Mouse (Mus musculus) forebrain, embryonic 13.5 days (tissue): ENCODE results near the gene Dhdh. TPM values are rescaled to one million over a fixed set of nuclear protein-coding genes. Genes with fewer than 3 reads are reported as not detected.

Experiments used
- ATAC-seq: fragments of 200-750 bp; cut with Nextera tagmentation; 2 replicates; pipeline ENCODE4 v1.8.0; 2017
- H3K27ac ChIP-seq: fragments of 300-500 bp; sonication (generic); 2 replicates; pipeline ENCODE4 v1.5.1; 2015; ENCODE audit warnings: inconsistent platforms, mild to moderate bottlenecking, moderate library complexity
- H3K27me3 ChIP-seq: fragments of 300-500 bp; sonication (generic); 2 replicates; pipeline ENCODE4 v1.6.1; 2015; ENCODE audit warnings: mild to moderate bottlenecking, inconsistent platforms
- H3K36me3 ChIP-seq: fragments of 300-500 bp; sonication (generic); 2 replicates; pipeline ENCODE4 v1.6.1; 2015; ENCODE audit warnings: mild to moderate bottlenecking, inconsistent platforms; ENCODE audit not compliant: poor library complexity, severe bottlenecking
- H3K4me1 ChIP-seq: fragments of 300-500 bp; sonication (generic); 2 replicates; pipeline ENCODE4 v1.6.1; 2015; ENCODE audit warnings: inconsistent platforms
- H3K4me2 ChIP-seq: fragments of 300-500 bp; sonication (generic); 2 replicates; pipeline ENCODE4 v1.6.1; 2015; ENCODE audit warnings: inconsistent platforms, mild to moderate bottlenecking, moderate library complexity
- H3K4me3 ChIP-seq: fragments of 300-500 bp; sonication (generic); 2 replicates; pipeline ENCODE4 v1.5.1; 2015; ENCODE audit warnings: mild to moderate bottlenecking, inconsistent platforms
- H3K9ac ChIP-seq: fragments of 300-500 bp; sonication (generic); 2 replicates; pipeline ENCODE4 v1.6.1; 2015; ENCODE audit warnings: mild to moderate bottlenecking, inconsistent platforms
- H3K9me3 ChIP-seq: fragments of 300-500 bp; sonication (generic); replicated peaks from 2 replicates; pipeline ENCODE4 v1.6.1; 2016; ENCODE audit warnings: inconsistent platforms
- WGBS: fragments of 180-500 bp; shearing (Covaris S2); methylation state at CpG from one replicate; pipeline ENCODE4 v1.1.7; 2015; 5-methylcytosine and 5-hydroxymethylcytosine counted together
- polyA plus RNA-seq: library from polyadenylated mRNA; unstranded; fragments of >200 nt; fragmentation: Nextera tagmentation; extraction: Ambion mirVana; gene quantifications from 2 replicates; pipeline ENCODE4 v1.2.1, GENCODE M21; 2015

Gene Dhdh
- polyA plus RNA-seq, 1 experiment from 2014 or later, result 3.1 TPM

DNA sequence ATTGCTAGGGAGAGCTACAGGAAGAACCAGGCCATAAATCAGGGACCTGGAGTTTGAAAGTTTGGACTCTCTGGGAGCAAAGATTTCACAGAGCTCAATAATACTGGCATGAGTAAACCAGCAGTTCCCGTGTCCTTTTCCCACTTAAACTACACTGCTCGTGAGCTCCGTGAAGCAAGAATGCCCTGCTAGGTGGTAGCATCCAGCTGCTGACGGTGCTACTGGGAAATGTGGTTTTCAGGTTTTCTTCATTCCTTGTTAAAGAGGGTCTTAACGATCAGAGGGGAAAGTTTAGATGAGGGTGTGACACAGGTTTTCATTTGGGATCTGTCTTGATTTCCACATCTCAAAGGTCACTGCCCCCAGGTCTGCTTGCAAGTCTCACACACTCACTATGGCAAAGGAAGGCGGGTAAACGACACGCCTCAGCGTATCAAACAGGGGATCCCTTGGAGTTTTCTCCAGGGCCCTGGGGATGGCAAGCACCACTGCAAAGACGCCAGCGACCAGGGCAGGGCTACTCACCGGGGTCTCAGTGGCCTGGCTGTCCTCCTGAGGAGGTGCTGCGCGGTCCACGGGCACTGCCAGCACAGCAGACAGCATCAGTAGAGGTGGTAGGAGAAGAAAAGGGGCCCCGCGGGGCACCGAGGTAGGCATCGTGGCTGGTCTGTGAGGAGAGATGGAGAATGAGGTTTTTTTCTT lies 20.7 kb upstream of the Dhdh start:
- Histone ChIP-seq H3K9me3 (no peaks in the 10 kb centered on the region), H3K4me2 (peak overlapping the region; percentile 88), H3K4me1 (peaks cover 15% of the 10 kb centered on the region), H3K36me3 (peaks cover 23% of the 10 kb centered on the region), H3K27me3 (no peaks in the 10 kb centered on the region), H3K4me3 (peak overlapping the region; percentile 72), H3K27ac (no peak overlapping the region), H3K9ac (peak overlapping the region; percentile 88)
- peak; percentile 16; the same call in 1 of the 2 replicates for ATAC-seq
- 42% methylated on average over 19 of the region's 19 CpGs for WGBS

DNA sequence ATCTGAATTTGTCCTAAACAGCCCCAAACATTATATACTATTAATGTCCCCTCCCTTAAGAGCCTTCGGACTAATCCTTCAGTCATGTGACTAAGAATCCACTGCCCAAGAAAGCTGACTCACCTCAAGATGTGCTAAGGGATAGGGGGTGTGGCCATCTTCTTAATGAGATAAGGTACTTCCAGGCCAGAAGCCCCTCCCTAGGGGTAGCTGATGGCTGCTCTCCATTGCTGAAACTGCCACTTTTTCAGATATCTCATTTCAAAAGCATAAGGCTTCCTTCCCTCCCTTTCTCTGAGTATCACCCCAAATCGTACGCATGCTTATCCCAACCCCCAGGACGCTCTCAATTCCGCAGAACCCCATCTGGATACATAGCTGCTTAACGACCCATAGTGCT lies 20.0 kb upstream of the Dhdh start:
- Histone ChIP-seq H3K4me1 (peaks cover 15% of the 10 kb centered on the region), H3K27me3 (no peaks in the 10 kb centered on the region), H3K9me3 (no peaks in the 10 kb centered on the region), H3K9ac (0 out of 2 replicates have a peak overlapping the region, but pooled peaks have one; percentile 88), H3K4me3 (peak overlapping the region; percentile 72; the same call in 1 of the 2 replicates), H3K36me3 (peaks cover 24% of the 10 kb centered on the region), H3K4me2 (peak overlapping the region; percentile 88; the same call in 1 of the 2 replicates), H3K27ac (no peak overlapping the region)
- no peak for ATAC-seq
- 89% methylated on average over 6 of the region's 6 CpGs for WGBS

DNA sequence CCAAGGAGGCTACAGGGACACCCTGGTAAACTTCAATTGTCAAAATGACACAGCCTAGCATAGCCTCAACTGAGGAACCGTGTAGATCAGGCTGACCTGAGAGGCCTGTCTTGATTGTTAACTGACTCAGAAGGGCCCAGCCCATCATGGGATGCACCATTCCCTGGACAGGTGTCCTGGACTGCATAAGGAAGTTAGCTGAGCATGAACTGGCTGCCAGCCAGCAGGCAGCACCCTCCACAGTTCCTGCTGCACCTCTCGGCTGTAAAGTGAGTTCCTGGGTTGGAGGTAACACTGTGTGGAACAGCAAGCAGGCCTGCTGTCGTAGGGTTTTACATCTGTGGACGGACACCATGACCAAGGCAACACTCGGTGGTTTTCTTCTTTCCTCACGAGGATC lies 19.0 kb upstream of the Dhdh start:
- ATAC-seq, result no peak
- no peak overlapping the region for H3K4me2 ChIP-seq
- H3K27me3 ChIP-seq, result no peaks in the 10 kb centered on the region
- H3K36me3 ChIP-seq, result peaks cover 29% of the 10 kb centered on the region
- no peaks in the 10 kb centered on the region for H3K9me3 ChIP-seq
- no peak overlapping the region for H3K27ac ChIP-seq
- H3K9ac ChIP-seq, result no peak overlapping the region
- 95% methylated on average over 6 of the region's 6 CpGs for WGBS
- H3K4me3 ChIP-seq, result no peak overlapping the region
- peaks cover 15% of the 10 kb centered on the region for H3K4me1 ChIP-seq

DNA sequence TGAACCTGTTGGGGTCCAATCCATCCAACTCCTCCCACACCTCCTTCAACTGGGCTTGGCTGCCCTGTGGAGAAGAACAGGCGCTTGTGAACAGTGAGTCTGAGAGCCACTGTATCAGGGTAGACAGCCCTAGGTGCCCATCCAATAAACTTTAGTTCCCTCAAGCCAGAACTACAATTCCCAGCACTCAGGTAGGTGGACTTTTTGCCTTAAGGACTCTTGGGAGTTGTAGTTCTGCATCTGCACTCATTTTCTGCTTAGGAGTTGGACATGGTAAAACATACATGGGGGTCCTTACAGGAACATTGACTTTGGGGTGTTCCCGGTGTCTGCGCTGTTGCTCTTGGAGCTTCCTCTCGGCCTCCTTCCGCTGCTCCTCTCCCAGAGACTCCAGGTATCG lies 9.8 kb upstream of the Dhdh start:
- ATAC-seq, result no peak
- Histone ChIP-seq H3K36me3 (peaks cover 79% of the 10 kb centered on the region), H3K9ac (no peak overlapping the region), H3K4me3 (no peak overlapping the region), H3K4me2 (no peak overlapping the region), H3K9me3 (no peaks in the 10 kb centered on the region), H3K27me3 (no peaks in the 10 kb centered on the region), H3K4me1 (no peaks in the 10 kb centered on the region), H3K27ac (no peak overlapping the region)
- 98% methylated on average over 6 of the region's 6 CpGs for WGBS

DNA sequence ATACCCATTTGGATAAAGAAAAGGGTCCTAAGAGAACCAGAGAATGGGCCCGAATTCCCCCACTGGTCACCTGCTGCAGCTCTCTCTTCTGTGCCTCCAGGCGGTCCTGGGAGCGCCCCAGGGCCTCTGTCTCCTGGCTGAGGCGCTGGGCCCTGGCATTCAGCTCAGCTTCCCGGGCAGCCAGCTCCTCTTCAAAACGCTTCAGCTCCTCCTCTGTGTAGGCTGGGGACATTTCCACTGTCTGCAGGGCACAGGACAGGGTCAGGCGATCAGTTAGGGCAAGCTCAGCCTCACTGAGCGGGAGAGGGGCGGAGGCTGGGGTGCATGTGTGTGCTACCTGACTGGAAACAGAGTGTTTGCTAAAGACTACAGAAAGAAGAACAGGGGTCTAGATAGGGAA lies 5.9 kb upstream of the Dhdh start:
- peaks cover 77% of the 10 kb centered on the region for H3K36me3 ChIP-seq
- WGBS, result 81% methylated on average over 9 of the region's 9 CpGs
- H3K4me2 ChIP-seq, result no peak overlapping the region

DNA sequence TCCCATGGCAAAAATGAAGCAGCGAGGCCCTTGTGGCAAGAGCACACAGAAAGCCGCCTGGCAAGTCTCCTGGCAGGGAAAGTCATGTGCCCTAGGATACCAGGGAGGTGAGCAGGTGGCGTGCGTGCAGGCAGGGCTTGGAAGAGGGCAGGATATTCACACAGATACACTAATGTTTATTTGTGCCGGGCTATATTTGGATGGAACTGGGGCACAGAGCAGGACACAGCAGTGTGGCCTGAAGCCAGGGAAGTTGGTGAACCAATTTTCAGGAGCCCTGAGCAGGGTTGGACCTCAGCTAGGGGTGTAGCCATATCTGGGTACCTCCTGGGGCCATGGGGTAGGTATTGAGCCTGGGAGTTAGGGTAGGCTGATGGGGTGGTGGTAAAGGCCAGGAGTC lies 4.3 kb upstream of the Dhdh start:
- H3K4me3 ChIP-seq, result no peak overlapping the region
- no peak overlapping the region for H3K9ac ChIP-seq
- WGBS, result 94% methylated on average over 5 of the region's 5 CpGs
- H3K36me3 ChIP-seq, result peaks cover 62% of the 10 kb centered on the region
- no peak for ATAC-seq
- H3K4me2 ChIP-seq, result no peak overlapping the region
- H3K27me3 ChIP-seq, result no peaks in the 10 kb centered on the region
- H3K4me1 ChIP-seq, result peaks cover 17% of the 10 kb centered on the region
- H3K27ac ChIP-seq, result no peak overlapping the region
- H3K9me3 ChIP-seq, result no peaks in the 10 kb centered on the region

More for the DNA sequence above, 5.9 kb upstream of the Dhdh start:
- H3K27me3 ChIP-seq, result no peaks in the 10 kb centered on the region
- no peak for ATAC-seq
- H3K9me3 ChIP-seq, result no peaks in the 10 kb centered on the region
- no peak overlapping the region for H3K9ac ChIP-seq
- H3K4me3 ChIP-seq, result no peak overlapping the region
- no peak overlapping the region for H3K27ac ChIP-seq
- H3K4me1 ChIP-seq, result peaks cover 6% of the 10 kb centered on the region

DNA sequence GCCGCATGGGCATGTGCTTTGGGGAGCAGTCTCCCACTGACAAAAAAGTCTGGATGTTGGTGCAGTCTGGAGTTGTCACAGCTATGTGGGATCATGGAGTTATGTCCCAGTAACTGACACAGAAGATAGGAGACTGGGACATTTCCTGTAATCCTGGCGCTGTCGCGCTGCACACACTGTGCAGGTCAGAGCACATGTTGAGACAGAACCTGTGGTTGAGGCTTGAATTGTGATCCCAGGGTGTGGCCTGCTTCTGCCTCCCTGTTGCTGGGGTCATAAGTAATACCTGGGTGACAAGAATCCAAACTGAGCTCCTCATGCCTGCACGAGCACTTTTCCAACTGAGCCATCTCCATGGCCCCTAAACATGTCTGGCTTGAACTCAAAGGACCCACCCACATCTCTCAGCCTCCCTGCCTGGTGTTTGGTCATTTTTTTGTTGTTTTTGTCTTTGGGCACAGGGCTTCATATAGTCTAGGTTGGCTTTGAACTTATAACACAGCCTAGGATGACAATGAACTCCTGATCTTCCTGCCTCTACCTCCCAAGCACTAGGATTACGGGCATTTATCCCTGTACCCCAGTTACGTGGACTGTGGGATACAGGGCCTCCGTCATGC lies 3.7 kb upstream of the Dhdh start:
- no peak overlapping the region for H3K4me3 ChIP-seq
- no peak overlapping the region for H3K27ac ChIP-seq
- peaks cover 55% of the 10 kb centered on the region for H3K36me3 ChIP-seq
- ATAC-seq, result no peak
- H3K4me1 ChIP-seq, result peaks cover 20% of the 10 kb centered on the region
- no peak overlapping the region for H3K9ac ChIP-seq
- no peaks in the 10 kb centered on the region for H3K9me3 ChIP-seq
- 94% methylated on average over 8 of the region's 8 CpGs for WGBS
- no peak overlapping the region for H3K4me2 ChIP-seq
- H3K27me3 ChIP-seq, result no peaks in the 10 kb centered on the region

DNA sequence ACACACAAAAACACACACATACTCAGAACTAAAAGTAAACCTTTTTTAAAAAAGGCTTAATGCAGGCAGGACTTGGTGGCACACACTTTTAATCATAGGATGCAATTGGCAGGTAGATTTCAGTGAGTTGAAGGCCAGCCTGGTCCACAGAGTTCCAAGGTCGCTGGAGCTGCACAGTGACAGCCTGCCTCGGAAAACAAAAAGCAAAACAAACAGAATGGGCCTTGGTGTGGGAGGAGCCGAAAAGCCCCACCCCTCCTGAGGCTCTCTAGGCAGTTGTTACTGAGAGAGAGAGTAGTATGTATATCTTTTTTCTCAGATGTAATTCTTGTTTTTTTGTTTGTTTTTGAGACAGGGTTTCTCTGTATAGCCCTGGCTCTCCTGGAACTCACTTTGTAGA lies 2.7 kb upstream of the Dhdh start:
- H3K27ac ChIP-seq, result no peak overlapping the region
- no peak overlapping the region for H3K4me2 ChIP-seq
- peaks cover 20% of the 10 kb centered on the region for H3K4me1 ChIP-seq
- no peak overlapping the region for H3K9ac ChIP-seq
- H3K9me3 ChIP-seq, result no peaks in the 10 kb centered on the region
- no peak overlapping the region for H3K4me3 ChIP-seq
- 21% methylated on average over 3 of the region's 3 CpGs for WGBS
- H3K27me3 ChIP-seq, result no peaks in the 10 kb centered on the region
- ATAC-seq, result no peak
- peaks cover 45% of the 10 kb centered on the region for H3K36me3 ChIP-seq

DNA sequence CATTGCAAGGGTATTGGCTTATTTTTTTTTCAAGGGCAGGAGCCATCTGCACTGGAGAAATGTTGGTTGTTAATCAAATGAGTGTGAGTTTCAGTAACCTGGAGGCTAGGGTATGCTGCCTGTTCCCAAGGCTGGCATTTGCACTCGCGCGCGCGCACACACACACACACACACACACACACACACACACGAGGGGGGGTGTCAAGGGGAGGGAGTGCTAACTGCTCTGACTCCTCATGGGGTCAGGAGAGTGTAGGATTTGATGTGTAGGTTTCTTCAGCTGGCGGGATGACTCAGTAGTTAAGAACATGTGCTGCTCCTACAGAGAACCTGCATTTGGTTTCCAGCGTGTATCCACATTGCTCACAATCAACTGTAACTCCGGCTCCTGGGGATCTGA lies 2.2 kb upstream of the Dhdh start:
- Histone ChIP-seq H3K27ac (no peak overlapping the region), H3K4me2 (no peak overlapping the region), H3K4me1 (peaks cover 20% of the 10 kb centered on the region), H3K9ac (no peak overlapping the region), H3K27me3 (no peaks in the 10 kb centered on the region), H3K9me3 (no peaks in the 10 kb centered on the region), H3K36me3 (peaks cover 41% of the 10 kb centered on the region), H3K4me3 (no peak overlapping the region)
- WGBS, result 61% methylated on average over 9 of the region's 9 CpGs
- no peak for ATAC-seq

DNA sequence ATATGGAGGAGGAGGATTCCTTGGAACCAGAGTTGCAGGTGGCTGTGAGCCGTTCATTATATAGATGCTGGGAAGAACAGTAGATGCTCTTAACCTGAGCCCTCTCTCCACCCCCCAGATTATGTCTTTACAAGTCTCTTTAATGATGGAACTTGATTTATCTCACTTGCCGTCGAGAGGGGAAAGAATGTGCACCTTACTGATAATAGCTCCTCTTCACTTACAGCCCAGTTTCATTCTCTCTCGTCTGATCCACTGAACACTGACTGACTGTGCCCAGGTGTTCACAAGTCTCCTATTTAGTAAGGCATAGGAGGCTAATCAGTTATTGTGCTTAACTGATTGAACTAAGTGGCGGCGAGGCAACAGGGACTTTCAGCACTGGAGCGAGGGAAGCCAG lies 973 bp upstream of the Dhdh start:
- H3K9ac ChIP-seq, result no peak overlapping the region
- H3K4me3 ChIP-seq, result no peak overlapping the region
- H3K9me3 ChIP-seq, result no peaks in the 10 kb centered on the region
- ATAC-seq, result no peak
- no peaks in the 10 kb centered on the region for H3K27me3 ChIP-seq
- H3K36me3 ChIP-seq, result peaks cover 29% of the 10 kb centered on the region
- no peak overlapping the region for H3K27ac ChIP-seq
- H3K4me2 ChIP-seq, result no peak overlapping the region
- peaks cover 20% of the 10 kb centered on the region for H3K4me1 ChIP-seq
- WGBS, result 85% methylated on average over 7 of the region's 7 CpGs

DNA sequence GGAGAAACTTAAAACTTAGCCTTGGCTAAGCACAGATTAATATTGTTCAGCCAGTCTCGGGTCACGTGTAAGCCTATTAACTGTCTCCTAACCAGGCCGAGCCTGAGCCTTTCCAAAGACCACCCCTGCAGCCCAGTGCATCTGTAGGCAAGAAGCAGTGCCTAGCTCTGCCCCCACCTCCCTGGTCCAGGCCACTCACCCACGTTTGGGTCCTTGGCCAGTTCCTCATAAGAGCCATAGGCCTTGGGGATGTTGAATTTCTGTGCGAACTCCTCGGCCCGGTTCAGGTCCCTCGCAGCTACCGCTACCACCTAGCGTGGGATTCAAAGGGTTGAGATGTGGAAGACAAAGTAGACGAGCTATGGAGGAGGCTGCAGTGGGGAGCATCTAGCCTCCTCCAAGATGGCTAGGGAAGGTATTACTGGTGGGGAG lies 728 bp downstream of the Dhdh start:
- no peaks in the 10 kb centered on the region for H3K27me3 ChIP-seq
- WGBS, result 10% methylated on average over 11 of the region's 11 CpGs
- peak overlapping the region; percentile 44 for H3K4me3 ChIP-seq

DNA sequence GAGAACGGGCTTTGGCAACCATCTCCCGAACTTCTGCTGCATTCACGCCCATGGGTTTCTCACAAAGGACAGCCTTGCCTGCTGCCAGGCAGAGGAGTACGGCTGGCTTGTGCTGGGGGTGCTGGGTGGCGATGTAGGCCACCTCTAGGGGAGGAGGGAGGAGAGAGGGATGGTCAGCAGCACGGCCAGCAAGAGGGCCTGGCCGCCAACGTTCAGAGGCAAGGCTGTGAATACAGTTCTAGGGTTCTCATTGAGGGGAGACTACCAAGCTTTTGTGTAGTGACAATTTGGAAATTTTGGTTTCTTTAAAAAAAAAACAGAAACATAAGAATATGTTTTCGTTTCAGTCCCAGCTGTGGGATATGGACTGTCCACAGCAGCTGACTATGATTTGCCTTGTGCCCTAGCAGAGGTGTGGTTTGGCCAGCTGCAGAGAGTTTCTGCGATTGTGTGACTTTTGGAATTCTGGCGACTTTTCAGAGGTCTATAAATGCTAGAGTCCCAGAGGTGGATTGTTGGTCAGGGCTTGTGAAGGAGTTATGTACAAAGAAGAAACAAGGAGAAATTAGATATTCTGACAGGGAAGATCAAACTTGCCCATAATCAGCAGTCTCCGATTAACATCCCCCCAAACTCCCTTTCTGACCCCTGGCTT lies 1.7 kb downstream of the Dhdh start, which contains the start of gene Gm45808:
TSS of gene Gm45808 (minus strand) at position 51 of the 655 bp plus-strand sequence.
- Histone ChIP-seq H3K4me3 (no peak within 1 kb of the TSS), H3K9ac (no peak within 1 kb of the TSS), H3K27me3 (no peaks in the 10 kb centered on the region), H3K36me3 (peaks cover 2% of the 10 kb centered on the region; the same call in 1 of the 2 replicates), H3K4me2 (0 out of 2 replicates have a peak within 1 kb of the TSS, but pooled peaks have one; percentile 69), H3K4me1 (peaks cover 20% of the 10 kb centered on the region), H3K27ac (no peak within 1 kb of the TSS; the same call in 1 of the 2 replicates), H3K9me3 (no peaks in the 10 kb centered on the region)
- WGBS, result 85% methylated on average over 12 of the region's 12 CpGs
- no peak for ATAC-seq

More for the DNA sequence above, 728 bp downstream of the Dhdh start:
- H3K9ac ChIP-seq, result peak overlapping the region; percentile 65
- peaks cover 20% of the 10 kb centered on the region for H3K4me1 ChIP-seq
- ATAC-seq, result peak; percentile 69
- H3K4me2 ChIP-seq, result peak overlapping the region; percentile 69
- no peaks in the 10 kb centered on the region for H3K9me3 ChIP-seq
- peak overlapping the region; percentile 55 for H3K27ac ChIP-seq
- peaks cover 12% of the 10 kb centered on the region for H3K36me3 ChIP-seq
